Mouse (Mus musculus) mature B cell (primary cell): ENCODE data around the gene Gm13119.
"Not testable (repeated sequence)": the region's sequence is repeated elsewhere in the genome, so short reads cannot be mapped to it uniquely, and the experiment has no call there.

Experiments used
- in situ Hi-C: fragments of 300-500 bp; cut with MboI; formaldehyde crosslinking; loops from 2 replicates; pipeline ENCODE4 v1.14.3; 2019

Gene Gm13119

GRCm38 (mm10) chr4:144357642-144358041 lies at the start of gene Gm13119:
Gm13119 (plus strand) TSS chr4:144357942.
- in situ Hi-C loops: not testable (repeated sequence)

GRCm38 (mm10) chr4:144312666-144313460 lies 44.9 kb upstream of the Gm13119 start:
- in situ Hi-C loops: not testable (repeated sequence)

- in situ Hi-C loops: not testable (repeated sequence)
These were observed 27.8 kb upstream of the Gm13119 start, which contains the start of gene Gm13128 for GRCm38 (mm10) chr4:144329949-144330348. Gm13128 (plus strand) TSS chr4:144330249.

- in situ Hi-C loops: not testable (repeated sequence)
These were observed 21.9 kb upstream of the Gm13119 start for GRCm38 (mm10) chr4:144335856-144336255.

GRCm38 (mm10) chr4:144377911-144378310 lies 20.2 kb downstream of the Gm13119 start, which contains the start of gene Pramef20:
Pramef20 (minus strand) TSS chr4:144377933.
- in situ Hi-C loops: no loop called here

GRCm38 (mm10) chr4:144396316-144396715 lies 38.6 kb downstream of the Gm13119 start:
- in situ Hi-C loops: no loop called here

GRCm38 (mm10) chr4:144402712-144403111 lies 45.0 kb downstream of the Gm13119 start:
- in situ Hi-C loops: no loop called here

GRCm38 (mm10) chr4:144404456-144405086 lies 46.8 kb downstream of the Gm13119 start:
- in situ Hi-C loops: no loop called here

GRCm38 (mm10) chr4:144406261-144406660 lies 48.5 kb downstream of the Gm13119 start:
- in situ Hi-C loops: no loop called here

GRCm38 (mm10) chr4:144408290-144408689 lies 50.5 kb downstream of the Gm13119 start, which contains the start of gene Pramef12:
Pramef12 (minus strand) TSS chr4:144408464.
- in situ Hi-C loops: no loop called here
